Mouse (Mus musculus) midbrain, embryonic 15.5 days (tissue): ENCODE results near the gene Nrm. TPM values are rescaled to one million over a fixed set of nuclear protein-coding genes. Genes with fewer than 3 reads are reported as not detected.

Experiments
- ATAC-seq: fragments of 200-750 bp; cut with Nextera tagmentation; replicated peaks from 2 replicates; pipeline ENCODE4 v1.8.0; 2017; ENCODE audit warnings: moderate TSS enrichment
- H3K27ac ChIP-seq: fragments of 300-500 bp; sonication (generic); 2 replicates; pipeline ENCODE4 v1.5.1; 2015; ENCODE audit warnings: mild to moderate bottlenecking, inconsistent platforms
- H3K27me3 ChIP-seq: fragments of 300-500 bp; sonication (generic); replicated peaks from 2 replicates; pipeline ENCODE4 v1.6.1; 2015; ENCODE audit warnings: inconsistent platforms
- H3K36me3 ChIP-seq: fragments of 300-500 bp; sonication (generic); replicated peaks from 2 replicates; pipeline ENCODE4 v1.6.1; 2015; ENCODE audit warnings: inconsistent platforms
- H3K4me1 ChIP-seq: fragments of 300-500 bp; sonication (generic); 2 replicates; pipeline ENCODE4 v1.6.1; 2015; ENCODE audit warnings: inconsistent platforms
- H3K4me2 ChIP-seq: fragments of 300-500 bp; sonication (generic); 2 replicates; pipeline ENCODE4 v1.6.1; 2015; ENCODE audit warnings: inconsistent platforms, mild to moderate bottlenecking, moderate library complexity
- H3K4me3 ChIP-seq: fragments of 300-500 bp; sonication (generic); 2 replicates; pipeline ENCODE4 v1.5.1; 2015; ENCODE audit warnings: mild to moderate bottlenecking, inconsistent platforms
- H3K9ac ChIP-seq: fragments of 300-500 bp; sonication (generic); 2 replicates; pipeline ENCODE4 v1.6.1; 2015; ENCODE audit warnings: mild to moderate bottlenecking, inconsistent platforms
- H3K9me3 ChIP-seq: fragments of 300-500 bp; sonication (generic); 2 replicates; pipeline ENCODE4 v1.6.1; 2016; ENCODE audit warnings: inconsistent platforms
- WGBS: fragments of 180-500 bp; shearing (Covaris S2); methylation state at CpG from one replicate; pipeline ENCODE4 v1.1.7; 2015; ENCODE audit warnings: mixed read lengths; 5-methylcytosine and 5-hydroxymethylcytosine counted together
- polyA plus RNA-seq: library from polyadenylated mRNA; unstranded; fragments of >200 nt; fragmentation: Nextera tagmentation; extraction: Ambion mirVana; gene quantifications from 2 replicates; pipeline ENCODE4 v1.2.1, GENCODE M21; 2015

Gene Nrm
- polyA plus RNA-seq, 1 experiment from 2014 or later, result 18.9 TPM

- H3K4me1 ChIP-seq, result peaks cover 32% of the 10 kb centered on the region
- H3K36me3 ChIP-seq, result peaks cover 6% of the 10 kb centered on the region; the same call in 1 of the 2 replicates
- H3K9me3 ChIP-seq, result no peaks in the 10 kb centered on the region
- ATAC-seq, result peak; percentile 88
- under 1% methylated on average over 44 of the region's 47 CpGs for WGBS
- H3K4me3 ChIP-seq, result peak within 1 kb of the TSS; percentile 67
- H3K4me2 ChIP-seq, result peak within 1 kb of the TSS; percentile 84
- peaks cover 9% of the 10 kb centered on the region; the same call in 1 of the 2 replicates for H3K27me3 ChIP-seq
- H3K9ac ChIP-seq, result peak within 1 kb of the TSS; percentile 68
- H3K27ac ChIP-seq, result peak within 1 kb of the TSS; percentile 85
These were observed 37.9 kb upstream of the Nrm start, which contains the start of gene Flot1 for GRCm38 (mm10) chr17:35822964-35823937. Flot1 (plus strand) TSS chr17:35823230.

- Histone ChIP-seq H3K36me3 (peaks cover 10% of the 10 kb centered on the region; the same call in 1 of the 2 replicates), H3K4me2 (peak overlapping the region; percentile 84), H3K27ac (no peak overlapping the region), H3K9me3 (no peaks in the 10 kb centered on the region), H3K4me1 (peaks cover 32% of the 10 kb centered on the region), H3K9ac (peak overlapping the region; percentile 68; the same call in 1 of the 2 replicates), H3K4me3 (peak overlapping the region; percentile 67), H3K27me3 (peaks cover 6% of the 10 kb centered on the region; the same call in 1 of the 2 replicates)
- no peak for ATAC-seq
- 66% methylated on average over 7 of the region's 7 CpGs for WGBS
These were observed 36.7 kb upstream of the Nrm start for GRCm38 (mm10) chr17:35824402-35824801.

GRCm38 (mm10) chr17:35825109-35825850, 35.8 kb upstream of the Nrm start:
- H3K4me2 ChIP-seq, result no peak overlapping the region
- no peak for ATAC-seq
- no peak overlapping the region for H3K9ac ChIP-seq
- H3K36me3 ChIP-seq, result peaks cover 10% of the 10 kb centered on the region; the same call in 1 of the 2 replicates
- no peaks in the 10 kb centered on the region for H3K9me3 ChIP-seq
- no peak overlapping the region for H3K4me3 ChIP-seq
- H3K4me1 ChIP-seq, result peaks cover 39% of the 10 kb centered on the region
- 88% methylated on average over 13 of the region's 13 CpGs for WGBS
- no peaks in the 10 kb centered on the region; the same call in 1 of the 2 replicates for H3K27me3 ChIP-seq
- H3K27ac ChIP-seq, result no peak overlapping the region

GRCm38 (mm10) chr17:35829737-35830136, 31.4 kb upstream of the Nrm start:
- peak overlapping the region; percentile 23 for H3K4me2 ChIP-seq
- H3K9ac ChIP-seq, result no peak overlapping the region
- 2% methylated on average over 21 of the region's 21 CpGs for WGBS
- no peak overlapping the region for H3K27ac ChIP-seq
- 0 out of 2 replicates have a peak overlapping the region, but pooled peaks have one; percentile 9 for H3K4me3 ChIP-seq
- no peaks in the 10 kb centered on the region for H3K27me3 ChIP-seq
- peak; percentile 53 for ATAC-seq
- H3K4me1 ChIP-seq, result peaks cover 28% of the 10 kb centered on the region
- H3K9me3 ChIP-seq, result no peaks in the 10 kb centered on the region
- peaks cover 27% of the 10 kb centered on the region; the same call in 1 of the 2 replicates for H3K36me3 ChIP-seq

GRCm38 (mm10) chr17:35832400-35833238, 28.5 kb upstream of the Nrm start:
- peak overlapping the region; percentile 6; the same call in 1 of the 2 replicates for H3K27ac ChIP-seq
- H3K4me3 ChIP-seq, result no peak overlapping the region
- WGBS, result 68% methylated on average over 8 of the region's 8 CpGs
- no peaks in the 10 kb centered on the region for H3K27me3 ChIP-seq
- H3K9me3 ChIP-seq, result no peaks in the 10 kb centered on the region
- peaks cover 32% of the 10 kb centered on the region for H3K36me3 ChIP-seq
- no peak overlapping the region for H3K4me2 ChIP-seq
- no peak overlapping the region for H3K9ac ChIP-seq
- no peak for ATAC-seq
- peaks cover 42% of the 10 kb centered on the region for H3K4me1 ChIP-seq

- H3K4me2 ChIP-seq, result no peak overlapping the region; the same call in 1 of the 2 replicates
- no peak overlapping the region for H3K27ac ChIP-seq
- no peak for ATAC-seq
- H3K36me3 ChIP-seq, result peaks cover 32% of the 10 kb centered on the region
- 25% methylated on average over 5 of the region's 5 CpGs for WGBS
- H3K4me3 ChIP-seq, result no peak overlapping the region
- no peak overlapping the region for H3K9ac ChIP-seq
- H3K27me3 ChIP-seq, result no peaks in the 10 kb centered on the region
- no peaks in the 10 kb centered on the region for H3K9me3 ChIP-seq
- peaks cover 42% of the 10 kb centered on the region for H3K4me1 ChIP-seq
These were observed 27.8 kb upstream of the Nrm start for GRCm38 (mm10) chr17:35833239-35833751.

- no peak for ATAC-seq
- H3K36me3 ChIP-seq, result peaks cover 28% of the 10 kb centered on the region
- H3K4me2 ChIP-seq, result peak overlapping the region; percentile 57
- no peak overlapping the region for H3K9ac ChIP-seq
- H3K4me1 ChIP-seq, result peaks cover 43% of the 10 kb centered on the region
- 62% methylated on average over 5 of the region's 5 CpGs for WGBS
- H3K4me3 ChIP-seq, result peak overlapping the region; percentile 7; the same call in 1 of the 2 replicates
- no peaks in the 10 kb centered on the region for H3K9me3 ChIP-seq
- H3K27ac ChIP-seq, result no peak overlapping the region
- H3K27me3 ChIP-seq, result no peaks in the 10 kb centered on the region
These were observed 27.2 kb upstream of the Nrm start for GRCm38 (mm10) chr17:35833894-35834293.

GRCm38 (mm10) chr17:35834696-35835422, 26.3 kb upstream of the Nrm start:
- 73% methylated on average over 26 of the region's 26 CpGs for WGBS
- Histone ChIP-seq H3K36me3 (peaks cover 28% of the 10 kb centered on the region), H3K27me3 (no peaks in the 10 kb centered on the region), H3K9me3 (no peaks in the 10 kb centered on the region), H3K4me3 (peak overlapping the region; percentile 96), H3K27ac (peak overlapping the region; percentile 28; the same call in 1 of the 2 replicates), H3K4me1 (peaks cover 46% of the 10 kb centered on the region), H3K4me2 (peak overlapping the region; percentile 57), H3K9ac (peak overlapping the region; percentile 4)
- ATAC-seq, result no peak

GRCm38 (mm10) chr17:35835424-35836140, 25.5 kb upstream of the Nrm start:
- Histone ChIP-seq H3K27ac (peak overlapping the region; percentile 28; the same call in 1 of the 2 replicates), H3K27me3 (no peaks in the 10 kb centered on the region)
- WGBS, result 76% methylated on average over 26 of the region's 26 CpGs

More at GRCm38 (mm10) chr17:35835424-35836140, 25.5 kb upstream of the Nrm start:
- peaks cover 28% of the 10 kb centered on the region for H3K36me3 ChIP-seq
- no peak for ATAC-seq
- H3K4me2 ChIP-seq, result peak overlapping the region; percentile 57
- peak overlapping the region; percentile 96 for H3K4me3 ChIP-seq
- peak overlapping the region; percentile 4; the same call in 1 of the 2 replicates for H3K9ac ChIP-seq
- no peaks in the 10 kb centered on the region for H3K9me3 ChIP-seq
- H3K4me1 ChIP-seq, result peaks cover 42% of the 10 kb centered on the region
